Mouse (Mus musculus) skeletal muscle tissue, postnatal 0 days (tissue): ENCODE data around the gene Afp. TPM values are rescaled to one million over a fixed set of nuclear protein-coding genes. Genes with fewer than 3 reads are reported as not detected.

Experiments used
- polyA plus RNA-seq: library from polyadenylated mRNA; unstranded; fragments of >200 nt; fragmentation: Nextera tagmentation; extraction: Ambion mirVana; gene quantifications from 2 replicates; pipeline ENCODE4 v1.2.1, GENCODE M21; 2015

Afp gene
- polyA plus RNA-seq, result 3.8 and 5.1 TPM in 2 replicates

GRCm38 (mm10) chr5:90490518-90490917, at the start of gene Afp:
Gene Afp (plus strand): TSS chr5:90490737.

GRCm38 (mm10) chr5:90460619-90461018, 29.9 kb upstream of the Afp start, which contains the start of gene Alb:
Gene Alb (plus strand): TSS chr5:90460897.

GRCm38 (mm10) chr5:90518356-90519100, 28.0 kb downstream of the Afp start, which contains the start of gene Afm:
Gene Afm (plus strand): TSS chr5:90518932.

Other genes with a start within 250 kb of the Afp start
- gene Ankrd17, start 124.2 kb upstream of the Afp start, polyA plus RNA-seq, result 11.6 and 13.7 TPM in 2 replicates
- gene Gm9958, start 123.5 kb upstream of the Afp start, polyA plus RNA-seq, result 2.4 and 2.5 TPM in 2 replicates
- gene Alb, start 29.8 kb upstream of the Afp start, polyA plus RNA-seq, result 7.0 and 9.9 TPM in 2 replicates
- gene Afm, start 28.2 kb downstream of the Afp start, polyA plus RNA-seq, result not detected in 2 replicates
- not detected in 2 replicates for gene 5830473C10Rik, start 70.4 kb downstream of the Afp start, polyA plus RNA-seq
- 0.21 and 1.2 TPM in 2 replicates for gene Rassf6, start 149.9 kb downstream of the Afp start, polyA plus RNA-seq